Mouse (Mus musculus) ZHBTc4 (cell line): Measurements from ENCODE around the gene Colgalt1.

Experiments
- DNase-seq: peaks from one replicate; pipeline ENCODE4 v3.0.0-alpha.2; 2011; ENCODE audit warnings: low read depth, low spot score

Gene Colgalt1

DNA sequence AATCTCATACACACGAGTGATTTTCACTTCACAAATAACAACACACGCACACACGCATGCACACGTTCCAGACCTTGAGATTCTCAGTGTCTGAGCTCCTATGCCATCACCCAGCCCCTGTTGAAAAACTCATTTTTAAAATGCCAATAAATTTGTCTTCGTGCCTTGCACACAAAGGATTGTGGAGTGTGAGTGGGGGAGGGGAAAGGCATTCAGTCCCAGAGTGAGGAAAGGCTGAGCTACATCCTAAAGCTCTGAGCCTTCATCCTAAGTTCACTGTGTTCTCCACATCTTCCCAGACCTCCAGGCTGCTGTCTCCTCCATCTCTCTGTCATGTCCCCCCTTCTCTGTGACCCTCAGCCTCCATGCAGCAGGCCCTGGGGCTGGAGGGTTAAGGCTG is 56.5 kb downstream of the Colgalt1 start:
- DNase-seq: no peak

DNA sequence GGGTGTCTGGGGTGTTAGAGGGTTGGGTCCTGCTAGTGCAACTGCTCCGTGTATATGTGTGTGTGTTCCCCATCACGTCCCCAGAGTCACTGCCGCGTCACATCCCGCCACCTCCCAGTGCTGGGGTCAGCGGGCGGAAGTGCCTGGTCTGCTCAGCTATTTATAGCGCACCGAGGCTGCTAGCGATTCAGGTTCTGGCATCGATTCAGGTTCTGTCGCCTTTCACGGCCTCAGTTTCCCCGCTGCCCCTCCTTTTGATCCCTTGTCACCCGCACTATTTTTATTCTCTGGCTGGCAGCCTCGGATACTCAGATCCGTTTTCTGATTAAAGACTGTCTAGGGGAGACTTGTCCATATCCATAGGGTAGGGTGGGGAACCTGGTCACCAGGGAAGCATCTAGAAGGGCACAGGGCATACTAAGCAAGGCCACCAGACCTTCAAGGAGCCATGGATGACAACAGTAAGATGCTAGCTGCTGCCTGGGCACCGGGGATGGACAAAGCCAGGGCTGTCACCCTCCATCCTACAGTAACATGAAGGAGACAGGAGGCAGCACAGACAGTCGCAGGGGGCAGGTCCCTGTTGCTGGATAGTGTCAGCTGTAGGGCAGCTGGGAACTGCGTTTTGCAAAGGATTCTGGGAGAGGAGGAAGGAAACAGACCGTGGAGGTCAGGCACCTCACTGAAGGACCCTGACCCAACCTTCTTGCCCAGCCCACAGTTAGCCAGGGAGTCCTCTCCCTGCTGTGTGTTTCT is 57.6 kb downstream of the Colgalt1 start:
- DNase-seq: no peak

DNA sequence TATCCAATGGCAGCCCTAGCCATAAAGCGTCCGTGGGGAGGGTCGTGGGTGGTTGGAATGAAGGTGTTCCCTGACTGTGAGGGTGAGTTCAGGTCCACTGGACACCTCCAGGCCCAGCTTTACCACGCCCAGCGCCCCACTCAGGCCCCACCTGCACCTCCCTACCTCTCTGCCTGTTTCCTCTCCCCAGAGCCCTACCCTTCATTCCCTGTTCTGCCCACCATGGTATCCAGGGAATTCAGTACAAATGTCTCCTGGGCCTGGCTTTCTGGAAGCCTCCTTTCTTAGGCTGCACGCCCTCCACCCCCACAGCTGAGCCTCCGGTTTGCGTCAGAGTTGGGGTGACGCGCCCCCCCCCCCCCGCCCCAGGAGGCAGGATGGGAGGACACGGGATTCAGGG is 59.4 kb downstream of the Colgalt1 start:
- DNase-seq: no peak

DNA sequence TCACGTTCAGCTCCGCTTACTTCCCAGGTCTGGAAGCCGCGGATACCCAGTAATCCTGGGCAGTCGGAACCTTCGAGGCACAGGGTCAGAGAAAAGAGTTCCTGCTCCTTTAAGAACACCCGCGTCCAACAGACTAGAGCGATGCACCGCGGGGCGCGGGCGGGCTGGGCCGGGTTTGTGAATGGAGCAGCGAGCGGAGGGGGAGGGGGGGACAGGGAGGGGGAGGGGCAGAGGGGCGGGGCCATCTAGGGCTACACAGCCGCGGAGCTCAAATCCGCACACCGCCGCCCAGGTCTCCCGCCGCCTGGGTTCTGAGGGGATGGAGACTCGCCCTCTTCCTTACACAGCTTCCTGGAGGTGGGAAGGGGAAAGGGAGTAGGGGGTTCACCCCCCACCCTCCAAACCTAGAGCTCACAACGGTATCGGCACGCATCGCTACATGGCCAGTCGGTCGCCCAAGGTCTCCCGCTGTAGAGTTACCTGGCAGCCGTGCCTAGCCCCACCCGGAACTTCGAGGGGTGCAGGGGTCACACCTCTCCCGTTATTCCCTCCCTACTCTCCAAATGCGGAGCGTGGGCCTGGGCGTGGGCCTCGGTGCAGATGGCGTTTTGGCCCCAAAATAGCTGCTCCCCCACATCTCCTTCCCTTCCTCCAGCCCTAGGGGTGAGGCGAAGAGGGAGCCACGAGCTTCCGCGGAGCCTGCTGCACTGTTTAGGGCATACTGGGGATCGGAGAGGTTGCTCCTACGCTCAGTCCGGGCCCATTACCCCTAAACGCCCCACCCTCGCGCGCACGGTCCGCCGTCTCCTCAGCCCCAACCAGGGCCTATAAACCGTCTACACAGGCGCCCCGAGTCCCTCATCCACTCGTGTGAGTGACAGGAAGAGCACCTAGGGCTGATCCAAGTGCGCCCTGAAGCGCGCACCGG is 60.1 kb downstream of the Colgalt1 start:
- DNase-seq: peak; percentile 97

DNA sequence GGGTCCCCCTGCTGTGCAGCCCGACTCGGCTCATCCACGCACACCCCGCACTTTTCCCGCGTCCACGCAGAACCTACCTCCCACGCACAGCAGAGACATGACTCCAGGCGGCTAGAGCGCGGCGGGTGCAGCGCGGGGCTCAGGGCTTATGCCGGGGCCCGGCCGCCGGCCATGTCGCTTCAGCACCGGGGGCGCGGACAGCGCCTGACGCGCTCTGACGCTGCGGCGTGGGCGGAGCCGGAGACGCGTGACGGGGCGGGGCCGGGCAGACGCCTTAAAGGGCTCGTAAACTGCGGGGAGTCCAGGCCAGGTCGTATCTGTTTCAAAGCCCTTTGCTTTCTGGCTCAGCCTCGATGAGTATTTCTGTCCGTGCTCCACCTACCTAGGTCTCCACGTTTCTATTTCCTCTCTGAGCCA is 60.8 kb downstream of the Colgalt1 start, which contains the start of gene Unc13a:
Gene Unc13a, minus strand, starts transcription at position 209 of the 417 bp plus-strand sequence.
- DNase-seq: peak; percentile 94

DNA sequence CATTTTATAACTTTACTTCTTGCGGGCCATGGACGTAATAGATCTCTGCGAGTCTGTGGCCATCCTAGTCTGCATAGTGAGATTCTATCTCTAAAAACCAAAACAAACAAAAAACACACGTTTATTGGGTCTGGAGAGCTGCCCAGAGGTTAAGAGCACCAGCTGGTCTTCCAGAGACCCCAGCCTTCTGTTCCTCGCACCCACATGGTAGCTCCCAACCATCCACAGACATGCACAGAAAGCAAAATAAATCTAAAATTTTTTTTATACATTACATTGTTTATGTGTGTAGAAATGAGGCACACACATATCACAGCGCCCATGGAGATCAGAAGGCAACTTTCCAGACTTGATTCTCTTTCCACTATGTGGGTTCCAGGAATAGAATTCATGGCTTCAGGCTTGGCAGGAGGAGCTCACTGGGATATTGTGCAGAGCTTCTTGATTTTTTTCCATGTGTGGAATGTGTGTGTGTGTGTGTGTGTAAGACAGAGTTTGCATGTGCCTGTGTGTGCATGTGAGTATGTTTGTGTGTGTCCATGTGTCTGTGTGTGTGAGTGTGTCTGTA is 61.5 kb downstream of the Colgalt1 start:
- DNase-seq: no peak

DNA sequence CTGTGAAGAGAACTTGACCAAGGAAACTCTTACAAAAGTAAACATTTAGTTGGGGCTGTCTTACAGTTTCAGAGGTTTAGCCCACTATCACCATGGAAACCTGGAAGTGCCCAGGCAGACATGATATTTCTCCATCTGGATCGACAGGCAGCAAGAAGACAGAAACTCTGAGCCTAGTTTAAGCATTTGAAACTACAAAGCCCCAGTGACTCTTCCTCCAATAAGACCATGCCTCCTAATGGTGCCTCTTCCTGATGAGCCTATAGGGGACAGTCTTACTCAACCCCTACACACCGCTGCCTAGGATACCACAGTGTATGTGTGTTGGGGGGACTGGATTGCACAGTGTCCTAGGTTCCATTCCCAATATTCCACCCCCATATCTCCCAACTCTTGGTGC is 63.3 kb downstream of the Colgalt1 start:
- peak; percentile 61 for DNase-seq
